Mouse (Mus musculus) heart, adult 9 months (tissue): Measurements from ENCODE around the gene Ino80.

Experiments
- DNase-seq, 2 experiments: peaks; one replicate each; pipeline ENCODE4 v3.0.0; 2022; ENCODE audit warnings: low spot score in 2 of 2

Gene Ino80

GRCm38 (mm10) chr2:119324576-119325318, 152.7 kb downstream of the Ino80 start:
- no peak for DNase-seq

- no peak for DNase-seq
Observed at GRCm38 (mm10) chr2:119323866-119324575, 153.5 kb downstream of the Ino80 start.
